Mouse (Mus musculus) adrenal gland (tissue): ENCODE measurements at regions not wholly inside any gene's neighbourhood (a gene's known extent, or its start where the extent isn't known, plus 50 kb on each side); places are given as distances from the start of the nearest gene placed in this dataset.

Experiments
- intact Hi-C: fragments of 180-260 bp; cut with DNase I; formaldehyde crosslinking; loops from one replicate; pipeline ENCODE4 v1.15.1; 2025

- intact Hi-C loops: loop anchor here (10.0 kb wide), 1 partner anchor 343 kb away; no protein-coding TSS in a partner anchor
Measured at GRCm38 (mm10) chr10:18907276-18907960, 62.6 kb downstream of the Perp start.

- intact Hi-C loops: loop anchor here (10.0 kb wide), 1 partner anchor 345 kb away; no protein-coding TSS in a partner anchor
Measured at GRCm38 (mm10) chr10:18909307-18909706, 64.5 kb downstream of the Perp start.

- intact Hi-C loops: no loop called here
Measured at GRCm38 (mm10) chr10:18910898-18911297, 66.1 kb downstream of the Perp start.

GRCm38 (mm10) chr10:18917120-18917616, 72.3 kb downstream of the Perp start:
- intact Hi-C loops: loop anchor here (2.0 kb wide), 1 partner anchor 268 kb away; no protein-coding TSS in a partner anchor

GRCm38 (mm10) chr10:18923088-18923821, 78.4 kb downstream of the Perp start:
- intact Hi-C loops: no loop called here

- intact Hi-C loops: no loop called here
Measured at GRCm38 (mm10) chr10:18927811-18928210, 83.0 kb downstream of the Perp start.

- intact Hi-C loops: no loop called here
Measured at GRCm38 (mm10) chr10:18931344-18931743, 84.1 kb downstream of the Tnfaip3 start.

GRCm38 (mm10) chr10:18941447-18941846, 74.0 kb downstream of the Tnfaip3 start:
- intact Hi-C loops: no loop called here

- intact Hi-C loops: no loop called here
Measured at GRCm38 (mm10) chr10:18941908-18942307, 73.5 kb downstream of the Tnfaip3 start.

GRCm38 (mm10) chr10:18943296-18944075, 72.0 kb downstream of the Tnfaip3 start:
- intact Hi-C loops: no loop called here

GRCm38 (mm10) chr10:18946727-18947126, 68.7 kb downstream of the Tnfaip3 start:
- intact Hi-C loops: no loop called here
